29 mouse cellular contexts compared by ENCODE assay signal in the genomic region with DNA sequence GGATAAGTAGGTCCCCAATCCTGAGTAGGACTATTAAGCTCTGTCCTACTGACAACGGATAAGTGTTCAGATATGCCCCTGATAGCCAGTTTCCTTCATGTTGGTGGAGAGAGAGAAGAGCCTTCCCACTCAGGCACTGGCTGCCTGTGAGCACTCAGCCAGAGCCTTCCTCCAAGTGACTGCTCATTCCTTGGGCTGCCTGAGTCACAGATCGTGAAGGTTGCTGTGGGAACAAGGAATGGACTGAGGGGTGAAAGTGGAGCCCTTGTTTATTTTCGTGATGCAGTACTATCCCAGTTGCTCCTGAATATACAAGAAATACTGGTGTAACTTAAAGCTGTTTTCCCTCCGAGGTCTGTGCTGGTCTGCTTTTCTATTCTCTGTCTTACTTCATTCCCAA. TPM values are rescaled to one million over a fixed set of nuclear protein-coding genes. Genes with fewer than 3 reads are reported as not detected.
DNase-seq lines count a peak whose midpoint lies in the region; ATAC-seq and TF ChIP-seq lines count a peak whose summit lies in the region.
"Had no signal": no experiment of that assay in that cellular context is flagged by ENCODE, and none has a peak within 500 bp of the region (broad histone marks: within the 10 kb centered on the region; RNA-seq: fewer than 3 reads in every experiment).

No protein-coding gene starts in this region.

- H3K9me3 ChIP-seq in kidney, embryonic 14.5 days (ENCODE audit: control insufficient read depth, low read length) = no peaks in the 10 kb centered on the region
- H3K9me3 ChIP-seq in midbrain, embryonic 11.5 days (ENCODE audit: control insufficient read depth, low read length) = no peaks in the 10 kb centered on the region
- no peaks in the 10 kb centered on the region for H3K9me3 ChIP-seq in midbrain, embryonic 16.5 days (replicated peaks; ENCODE audit: control insufficient read depth, low read length, poor library complexity, severe bottlenecking)
- H3K9me3 ChIP-seq: embryonic facial prominence, embryonic 15.5 days; G1E; hindbrain, embryonic 13.5 days; liver, embryonic 12.5 days; midbrain, embryonic 15.5 days; neural tube, embryonic 13.5 days had no signal

- POLR2A ChIA-PET in Patski (lab: Charles Lee) = no interaction called here

- no peak overlapping the region for H3K27ac ChIP-seq in kidney, embryonic 14.5 days (ENCODE audit: low read depth, low read length)
- no peak overlapping the region for H3K27ac ChIP-seq in kidney, adult 2 months (ENCODE audit: insufficient read depth, low read depth, low read length)
- no peak overlapping the region for H3K27ac ChIP-seq in midbrain, embryonic 11.5 days (ENCODE audit: low read depth, low read length)
- no peak overlapping the region for H3K27ac ChIP-seq in midbrain, embryonic 16.5 days (ENCODE audit: low read length)
- no peak overlapping the region for H3K27ac ChIP-seq in layer of hippocampus, adult 2 months
- H3K27ac ChIP-seq: embryonic facial prominence, embryonic 15.5 days; hindbrain, embryonic 13.5 days; liver, embryonic 12.5 days; midbrain, embryonic 15.5 days; neural tube, embryonic 13.5 days had no signal

- peak; percentile 55; the same call in 1 of the 2 replicates for ATAC-seq in kidney, embryonic 14.5 days (ENCODE audit: low FRiP score, low TSS enrichment)
- ATAC-seq in midbrain, embryonic 11.5 days (ENCODE audit: low FRiP score) = no peak
- no peak for ATAC-seq in midbrain, embryonic 16.5 days
- peak; percentile 54 for ATAC-seq in Patski
- ATAC-seq: forebrain, embryonic 16.5 days; intestine, embryonic 16.5 days; liver, embryonic 12.5 days; liver, postnatal 0 days; midbrain, embryonic 15.5 days had no signal

- WGBS in kidney, embryonic 14.5 days = 50% methylated on average over 4 of the region's 4 CpGs
- 55% methylated on average over 4 of the region's 4 CpGs for WGBS in kidney, adult 2 months
- 67% methylated on average over 4 of the region's 4 CpGs for WGBS in midbrain, embryonic 11.5 days
- WGBS in midbrain, embryonic 16.5 days = 65% methylated on average over 4 of the region's 4 CpGs

- peaks cover 20% of the 10 kb centered on the region; the same call in 1 of the 2 replicates for H3K36me3 ChIP-seq in kidney, embryonic 14.5 days (ENCODE audit: control insufficient read depth, insufficient read depth, low read length)
- no peaks in the 10 kb centered on the region for H3K36me3 ChIP-seq in kidney, adult 2 months (ENCODE audit: control insufficient read depth, insufficient read depth, low read length)
- no peaks in the 10 kb centered on the region; the same call in 1 of the 2 replicates for H3K36me3 ChIP-seq in midbrain, embryonic 11.5 days (ENCODE audit: control insufficient read depth, insufficient read depth, low read length)
- H3K36me3 ChIP-seq in midbrain, embryonic 16.5 days (ENCODE audit: control insufficient read depth, insufficient read depth, low read length) = no peaks in the 10 kb centered on the region
- H3K36me3 ChIP-seq: midbrain, embryonic 15.5 days had no signal

- H3K4me3 ChIP-seq in kidney, embryonic 14.5 days (ENCODE audit: low read length) = no peak overlapping the region
- no peak overlapping the region for H3K4me3 ChIP-seq in kidney, adult 2 months (ENCODE audit: insufficient read depth, low read depth, low read length)
- no peak overlapping the region for H3K4me3 ChIP-seq in midbrain, embryonic 11.5 days (ENCODE audit: low read depth, low read length)
- H3K4me3 ChIP-seq in midbrain, embryonic 16.5 days (ENCODE audit: low read depth, low read length) = no peak overlapping the region
- no peak overlapping the region for H3K4me3 ChIP-seq in layer of hippocampus, adult 2 months
- H3K4me3 ChIP-seq: embryonic facial prominence, embryonic 15.5 days; gastrocnemius, adult 2 months; hindbrain, embryonic 13.5 days; liver, embryonic 12.5 days; midbrain, embryonic 15.5 days; neural tube, embryonic 13.5 days had no signal

- H3K4me1 ChIP-seq in kidney, embryonic 14.5 days (ENCODE audit: control insufficient read depth, insufficient read depth, low read length) = 0 out of 2 replicates have a peak, but pooled peaks cover 9% of the 10 kb centered on the region
- no peaks in the 10 kb centered on the region for H3K4me1 ChIP-seq in kidney, adult 2 months (ENCODE audit: control insufficient read depth, insufficient read depth, low read length)
- peaks cover 26% of the 10 kb centered on the region for H3K4me1 ChIP-seq in midbrain, embryonic 11.5 days (ENCODE audit: control insufficient read depth, insufficient read depth, low read length)
- H3K4me1 ChIP-seq in midbrain, embryonic 16.5 days (ENCODE audit: control insufficient read depth, insufficient read depth, low read length) = peaks cover 19% of the 10 kb centered on the region
- H3K4me1 ChIP-seq: liver, embryonic 12.5 days had no signal

- H3K27me3 ChIP-seq in kidney, embryonic 14.5 days (ENCODE audit: control insufficient read depth, insufficient read depth, low read length) = no peaks in the 10 kb centered on the region
- no peaks in the 10 kb centered on the region for H3K27me3 ChIP-seq in kidney, adult 2 months (replicated peaks; ENCODE audit: control insufficient read depth, insufficient read depth, low read length)
- H3K27me3 ChIP-seq in midbrain, embryonic 11.5 days (ENCODE audit: control insufficient read depth, insufficient read depth, low read length) = no peaks in the 10 kb centered on the region
- no peaks in the 10 kb centered on the region for H3K27me3 ChIP-seq in midbrain, embryonic 16.5 days (ENCODE audit: control insufficient read depth, insufficient read depth, low read depth, low read length)
- H3K27me3 ChIP-seq in Patski = no peaks in the 10 kb centered on the region
- H3K27me3 ChIP-seq: embryonic facial prominence, embryonic 15.5 days; hindbrain, embryonic 13.5 days; liver, embryonic 12.5 days; midbrain, embryonic 15.5 days; neural tube, embryonic 13.5 days had no signal

- CTCF ChIA-PET in Patski (lab: Charles Lee) = interaction anchor here (0.9 kb wide), 1 partner anchor 24 kb away, joined by 3 read pairs; no protein-coding TSS in a partner anchor

- TF ChIP-seq POLR2A in kidney, adult 2 months (IDR thresholded peaks at IDR 0.05; ENCODE audit: low read depth, low read length) = no peak

- no peak for DNase-seq in kidney, adult 2 months
- DNase-seq in midbrain, embryonic 11.5 days (ENCODE audit: low spot score, missing footprints) = peak; percentile 78
- no peak for DNase-seq in Patski (ENCODE audit: low read depth, low spot score)
- no peak for DNase-seq in thymus, postnatal 4 days
- DNase-seq in layer of hippocampus, adult 2 months (ENCODE audit: low spot score in 2 of 2) = no peak
- DNase-seq: cerebellum, adult 18-20 months; cerebellum, postnatal 10 days; gastrocnemius, adult 2 months; gastrocnemius, postnatal 36 days; heart, adult 18-20 months; heart, postnatal 4 days; kidney, postnatal 25 days; left cerebral cortex, postnatal 4 days; liver, postnatal 0 days; lung, postnatal 36 days; right cerebral cortex, postnatal 4 days; thymus, adult 2 months; thymus, postnatal 36 days had no signal

- in situ Hi-C loops in Patski (cut with MboI; ENCODE audit: low pct_unique_long_range_greater_than_20kb) = no loop called here

- no peak overlapping the region for H3K4me2 ChIP-seq in kidney, embryonic 14.5 days (replicated peaks; ENCODE audit: low read depth, low read length)
- H3K4me2 ChIP-seq in midbrain, embryonic 11.5 days = no peak overlapping the region
- no peak overlapping the region for H3K4me2 ChIP-seq in midbrain, embryonic 16.5 days (ENCODE audit: low read length)
- H3K4me2 ChIP-seq: embryonic facial prominence, embryonic 15.5 days; heart, embryonic 11.5 days; hindbrain, embryonic 13.5 days; liver, embryonic 12.5 days; midbrain, embryonic 15.5 days; neural tube, embryonic 13.5 days had no signal

- TF ChIP-seq CTCF in kidney, adult 2 months (conservative IDR thresholded peaks at IDR 0.05; ENCODE audit: insufficient read depth, insufficient read length, low read depth, low read length) = no peak
- no peak for TF ChIP-seq CTCF in Patski (IDR thresholded peaks at IDR 0.05)
- no peak for TF ChIP-seq CTCF in layer of hippocampus, adult 2 months (conservative IDR thresholded peaks at IDR 0.05)

- no peak overlapping the region for H3K9ac ChIP-seq in kidney, embryonic 14.5 days (ENCODE audit: low read depth, low read length)
- no peak overlapping the region for H3K9ac ChIP-seq in midbrain, embryonic 11.5 days (ENCODE audit: low read length)
- H3K9ac ChIP-seq in midbrain, embryonic 16.5 days (ENCODE audit: low read depth, low read length) = no peak overlapping the region
- H3K9ac ChIP-seq: embryonic facial prominence, embryonic 15.5 days; hindbrain, embryonic 13.5 days; liver, embryonic 12.5 days; liver, postnatal 0 days; midbrain, embryonic 15.5 days; neural tube, embryonic 13.5 days had no signal

RNA-seq across cellular contexts. Expression of gene Mrps27, which starts 54.8 kb away (rescaled TPM):
- polyA plus RNA-seq in kidney, embryonic 14.5 days (2014; fragmentation: Nextera tagmentation; extraction: Ambion mirVana) = 53.6 and 70.3 TPM in 2 replicates
- polyA plus RNA-seq in kidney, adult 2 months (2012; rRNA removed) = 24.2 and 26.7 TPM in 2 replicates
- 60.1 and 64.1 TPM in 2 replicates for polyA plus RNA-seq in midbrain, embryonic 11.5 days (2014; fragmentation: Nextera tagmentation; extraction: Ambion mirVana)
- polyA plus RNA-seq in midbrain, embryonic 16.5 days (2015; fragmentation: Nextera tagmentation; extraction: Ambion mirVana) = 39.6 and 44.4 TPM in 2 replicates
- 37.7 TPM for polyA plus RNA-seq in Patski (2021)
- 10 to 100 TPM; 23.2 to 26.3 TPM for total RNA-seq in layer of hippocampus, adult 2 months (2021)

RNA-seq across cellular contexts. Expression of gene Ptcd2, which starts 54.9 kb away (rescaled TPM):
- 57.5 and 59.1 TPM in 2 replicates for polyA plus RNA-seq in kidney, embryonic 14.5 days (2014; fragmentation: Nextera tagmentation; extraction: Ambion mirVana)
- 27.3 and 29.4 TPM in 2 replicates for polyA plus RNA-seq in kidney, adult 2 months (2012; rRNA removed)
- 54.1 and 55.9 TPM in 2 replicates for polyA plus RNA-seq in midbrain, embryonic 11.5 days (2014; fragmentation: Nextera tagmentation; extraction: Ambion mirVana)
- polyA plus RNA-seq in midbrain, embryonic 16.5 days (2015; fragmentation: Nextera tagmentation; extraction: Ambion mirVana) = 54.9 and 56.0 TPM in 2 replicates
- polyA plus RNA-seq in Patski (2021) = 37.3 TPM
- 10 to 100 TPM; 28.8 to 30.5 TPM for total RNA-seq in layer of hippocampus, adult 2 months (2021)

Comparison
In these comparisons a context has a peak if more than half of its experiments do, and no peak if none do; other contexts are left out.
1. ATAC-seq: peak in kidney, embryonic 14.5 days (single experiment) and Patski (single experiment); none in midbrain, embryonic 11.5 days (single experiment) and midbrain, embryonic 16.5 days (single experiment).